In the genomic region with DNA sequence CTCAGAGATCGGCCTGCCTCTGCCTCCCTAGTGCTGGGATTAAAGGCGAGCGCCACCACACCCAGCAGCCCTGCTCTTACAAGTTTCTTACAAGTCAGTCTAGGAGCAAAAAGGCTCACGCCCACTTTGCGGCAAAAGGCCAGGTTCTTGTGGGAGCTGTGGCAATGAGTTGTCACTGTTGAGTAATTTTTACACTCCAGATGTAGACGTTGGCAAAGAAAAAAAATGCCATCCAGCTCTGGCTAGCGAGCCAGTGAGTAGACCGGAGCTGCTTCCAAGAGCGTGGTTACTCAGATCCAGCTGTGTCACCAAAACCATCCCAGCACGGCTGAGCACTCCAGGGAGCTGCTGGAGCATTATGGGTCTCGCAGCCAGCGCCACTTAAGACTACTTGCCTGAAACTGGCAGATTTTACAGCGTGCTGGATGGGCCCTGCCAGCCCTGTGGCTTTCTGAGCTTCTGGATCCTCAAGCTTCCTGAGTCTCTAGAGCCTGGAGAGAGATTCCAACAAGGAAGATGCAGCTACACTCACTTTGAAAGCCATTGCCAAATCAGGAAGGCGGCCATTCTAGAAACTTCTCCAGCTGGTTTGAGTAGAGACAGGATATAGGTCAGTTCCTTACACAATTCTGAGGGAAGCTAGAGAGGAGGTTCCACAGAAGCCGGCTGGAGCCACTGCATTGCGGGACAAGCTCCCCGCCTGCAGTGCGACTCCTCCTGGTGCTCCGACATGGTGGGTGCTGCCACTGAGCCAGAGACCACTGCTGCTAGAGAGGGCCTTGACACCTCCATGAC, we compare ENCODE assay signal across 7 mouse cellular contexts. TPM values are rescaled to one million over a fixed set of nuclear protein-coding genes. Genes with fewer than 3 reads are reported as not detected.
DNase-seq lines count a peak whose midpoint lies in the region.

No protein-coding gene starts in this region.

- intact Hi-C loops in left cerebral cortex, postnatal 36 days (cut with DNase I) = no loop called here

- peak; percentile 2 for DNase-seq in thymus, postnatal 0 days (ENCODE audit: low spot score)
- no peak for DNase-seq in thymus, postnatal 36 days
- DNase-seq in frontal cortex, postnatal 25 days (ENCODE audit: low spot score in 2 of 2) = peak; percentile 48 to 54
- peak; percentile 67 to 73 for DNase-seq in left cerebral cortex, postnatal 36 days (ENCODE audit: low spot score in 2 of 2)
- DNase-seq in right cerebral cortex, adult 2 months (ENCODE audit: low spot score in 2 of 2) = peak; percentile 72 to 84
- DNase-seq in gastrocnemius, postnatal 10 days = no peak
- DNase-seq in ovary, postnatal 36 days (ENCODE audit: low spot score) = no peak

RNA-seq across cellular contexts. Expression of gene Ap5b1, which starts 4.7 kb away (rescaled TPM):
- 8.9 and 9.8 TPM in 2 replicates for polyA plus RNA-seq in thymus, postnatal 0 days (2015; fragmentation: Nextera tagmentation; extraction: Ambion mirVana)
- total RNA-seq in left cerebral cortex, postnatal 36 days (2021) = 1 to 10 TPM; 6.6 to 7.3 TPM
- 1 to 10 TPM; 1.6 to 2.7 TPM for total RNA-seq in gastrocnemius, postnatal 10 days (2021)

RNA-seq across cellular contexts. Expression of gene Ovol1, which starts 12.1 kb away (rescaled TPM):
- polyA plus RNA-seq in thymus, postnatal 0 days (2015; fragmentation: Nextera tagmentation; extraction: Ambion mirVana) = 1.9 TPM in 2 replicates
- not detected for total RNA-seq in left cerebral cortex, postnatal 36 days (2021)
- total RNA-seq in gastrocnemius, postnatal 10 days (2021) = not detected

RNA-seq across cellular contexts. Expression of gene Rnaseh2c, which starts 29.1 kb away (rescaled TPM):
- polyA plus RNA-seq in thymus, postnatal 0 days (2015; fragmentation: Nextera tagmentation; extraction: Ambion mirVana) = 127 and 157 TPM in 2 replicates
- 10 to 100 TPM; 73.2 to 74.8 TPM for total RNA-seq in left cerebral cortex, postnatal 36 days (2021)
- total RNA-seq in gastrocnemius, postnatal 10 days (2021) = 10 to 100 TPM; 44.9 to 50.4 TPM

RNA-seq across cellular contexts. Expression of gene Kat5, which starts 37.5 kb away (rescaled TPM):
- 65.3 and 73.8 TPM in 2 replicates for polyA plus RNA-seq in thymus, postnatal 0 days (2015; fragmentation: Nextera tagmentation; extraction: Ambion mirVana)
- 100 to 1,000 TPM in 1 of 2 experiments, 10 to 100 TPM in 1; 80.4 to 105 TPM for total RNA-seq in left cerebral cortex, postnatal 36 days (2021)
- 10 to 100 TPM; 31.6 to 39.9 TPM for total RNA-seq in gastrocnemius, postnatal 10 days (2021)

Comparison
In these comparisons a context has a peak if more than half of its experiments do, and no peak if none do; other contexts are left out.
1. DNase-seq: peak in thymus, postnatal 0 days (single experiment), frontal cortex, postnatal 25 days (2 of 2), left cerebral cortex, postnatal 36 days (2 of 2) and right cerebral cortex, adult 2 months (2 of 2); none in thymus, postnatal 36 days (0 of 2), gastrocnemius, postnatal 10 days (single experiment) and ovary, postnatal 36 days (single experiment).